Mouse (Mus musculus) lung, postnatal 0 days (tissue): ENCODE measurements around the gene Dpysl4. TPM values are rescaled to one million over a fixed set of nuclear protein-coding genes. Genes with fewer than 3 reads are reported as not detected.

Source experiments
- ATAC-seq: fragments of 200-750 bp; cut with Nextera tagmentation; 2 replicates; pipeline ENCODE4 v1.8.0; 2017; ENCODE audit warnings: moderate library complexity
- DNase-seq: peaks from one replicate; pipeline ENCODE4 v3.0.0-alpha.2; 2016; ENCODE audit warnings: low spot score
- H3K27ac ChIP-seq: fragments of 300-500 bp; sonication (generic); 2 replicates; pipeline ENCODE4 v1.5.1; 2014; ENCODE audit warnings: antibody characterized with exemption, mild to moderate bottlenecking, low read length, mixed read lengths
- H3K27me3 ChIP-seq: fragments of 300-500 bp; sonication (generic); replicated peaks from 2 replicates; pipeline ENCODE4 v1.6.1; 2014; ENCODE audit warnings: low read length, mixed read lengths; ENCODE audit not compliant: insufficient read depth
- H3K36me3 ChIP-seq: fragments of 300-500 bp; sonication (generic); 2 replicates; pipeline ENCODE4 v1.6.1; 2014; ENCODE audit warnings: low read length, mixed read lengths; ENCODE audit not compliant: insufficient read depth
- H3K4me1 ChIP-seq: fragments of 300-500 bp; sonication (generic); 2 replicates; pipeline ENCODE4 v1.6.1; 2014; ENCODE audit warnings: antibody characterized with exemption, low read depth, low read length, mixed read lengths; ENCODE audit not compliant: insufficient read depth
- H3K4me2 ChIP-seq: fragments of 300-500 bp; sonication (generic); replicated peaks from 2 replicates; pipeline ENCODE4 v1.6.1; 2014; ENCODE audit warnings: low read depth, mild to moderate bottlenecking, low read length, moderate library complexity, mixed read lengths
- H3K4me3 ChIP-seq: fragments of 300-500 bp; sonication (generic); 2 replicates; pipeline ENCODE4 v1.5.1; 2014; ENCODE audit warnings: low read depth, low read length
- H3K9ac ChIP-seq: fragments of 300-500 bp; sonication (generic); replicated peaks from 2 replicates; pipeline ENCODE4 v1.6.1; 2014; ENCODE audit warnings: low read depth, mild to moderate bottlenecking
- H3K9me3 ChIP-seq: fragments of 300-500 bp; sonication (generic); 2 replicates; pipeline ENCODE4 v1.6.1; 2016; ENCODE audit warnings: low read length, mixed read lengths
- CTCF ChIP-seq: IDR thresholded peaks from 2 replicates; pipeline ENCODE4 v1.5.1; 2016; ENCODE audit warnings: antibody characterized with exemption, mild to moderate bottlenecking
- EP300 ChIP-seq: IDR thresholded peaks from 2 replicates; pipeline ENCODE4 v1.6.1; 2016; ENCODE audit warnings: antibody characterized with exemption, mild to moderate bottlenecking, control low read depth
- WGBS: fragments of 180-500 bp; shearing (Covaris S2); extraction: QIAGEN DNeasy Blood & Tissue Kit; methylation state at CpG from one replicate; pipeline ENCODE4 v1.1.7; 2014; 5-methylcytosine and 5-hydroxymethylcytosine counted together
- polyA plus RNA-seq: library from polyadenylated mRNA; unstranded; fragments of >200 nt; fragmentation: Nextera tagmentation; extraction: Ambion mirVana; gene quantifications from 2 replicates; pipeline ENCODE4 v1.2.1, GENCODE M21; 2015

Gene Dpysl4
- polyA plus RNA-seq, 1 experiment from 2014 or later: 0.54 TPM

- H3K36me3 ChIP-seq: no peaks in the 10 kb centered on the region
- H3K9ac ChIP-seq: no peak overlapping the region
- no peak overlapping the region for H3K4me3 ChIP-seq
- H3K4me2 ChIP-seq: no peak overlapping the region
- no peaks in the 10 kb centered on the region for H3K9me3 ChIP-seq
- DNase-seq (no peak), ATAC-seq (no peak)
- H3K27me3 ChIP-seq: no peaks in the 10 kb centered on the region
- H3K27ac ChIP-seq: no peak overlapping the region
- TF ChIP-seq EP300 (no peak), CTCF (no peak)
- 63% methylated on average over 4 of the region's 4 CpGs for WGBS
- no peaks in the 10 kb centered on the region for H3K4me1 ChIP-seq
These were observed 40.1 kb downstream of the Dpysl4 start for GRCm38 (mm10) chr7:139125881-139126280.

GRCm38 (mm10) chr7:139126549-139126948 lies 40.7 kb downstream of the Dpysl4 start:
- Histone ChIP-seq H3K27me3 (no peaks in the 10 kb centered on the region), H3K4me3 (no peak overlapping the region), H3K4me1 (no peaks in the 10 kb centered on the region), H3K4me2 (no peak overlapping the region), H3K36me3 (no peaks in the 10 kb centered on the region), H3K9me3 (no peaks in the 10 kb centered on the region), H3K9ac (no peak overlapping the region), H3K27ac (no peak overlapping the region)
- TF ChIP-seq CTCF (no peak), EP300 (no peak)
- ATAC-seq: no peak
- no peak for DNase-seq
- 62% methylated on average over 7 of the region's 7 CpGs for WGBS

- WGBS: 61% methylated on average over 4 of the region's 4 CpGs
- DNase-seq (no peak), ATAC-seq (no peak)
- Histone ChIP-seq H3K4me2 (no peak overlapping the region), H3K9me3 (no peaks in the 10 kb centered on the region), H3K36me3 (no peaks in the 10 kb centered on the region), H3K4me3 (no peak overlapping the region), H3K27me3 (no peaks in the 10 kb centered on the region), H3K9ac (no peak overlapping the region), H3K27ac (no peak overlapping the region), H3K4me1 (no peaks in the 10 kb centered on the region)
- no peak for TF ChIP-seq CTCF
- no peak for TF ChIP-seq EP300
These were observed 43.2 kb downstream of the Dpysl4 start for GRCm38 (mm10) chr7:139128994-139129393.

- WGBS: 53% methylated on average over 6 of the region's 6 CpGs
- no peak overlapping the region for H3K4me2 ChIP-seq
- no peak overlapping the region for H3K4me3 ChIP-seq
- H3K9ac ChIP-seq: no peak overlapping the region
- no peaks in the 10 kb centered on the region for H3K4me1 ChIP-seq
- TF ChIP-seq CTCF: no peak
- TF ChIP-seq EP300: no peak
- no peaks in the 10 kb centered on the region for H3K9me3 ChIP-seq
- no peaks in the 10 kb centered on the region for H3K27me3 ChIP-seq
- no peak for DNase-seq
- no peaks in the 10 kb centered on the region for H3K36me3 ChIP-seq
- no peak overlapping the region for H3K27ac ChIP-seq
- ATAC-seq: no peak
These were observed 44.6 kb downstream of the Dpysl4 start for GRCm38 (mm10) chr7:139130361-139130760.

- H3K9ac ChIP-seq: no peak overlapping the region
- no peaks in the 10 kb centered on the region for H3K4me1 ChIP-seq
- H3K4me2 ChIP-seq: no peak overlapping the region
- H3K9me3 ChIP-seq: no peaks in the 10 kb centered on the region
- WGBS: 45% methylated on average over 8 of the region's 8 CpGs
- DNase-seq: peak; percentile 31
- H3K27ac ChIP-seq: no peak overlapping the region
- no peak for TF ChIP-seq EP300
- no peak for TF ChIP-seq CTCF
- no peaks in the 10 kb centered on the region for H3K27me3 ChIP-seq
- H3K36me3 ChIP-seq: no peaks in the 10 kb centered on the region
- no peak overlapping the region for H3K4me3 ChIP-seq
- ATAC-seq: no peak
These were observed 45.7 kb downstream of the Dpysl4 start for GRCm38 (mm10) chr7:139131538-139131937.

GRCm38 (mm10) chr7:139133446-139133845 lies 47.6 kb downstream of the Dpysl4 start:
- no peak overlapping the region for H3K4me3 ChIP-seq
- no peak overlapping the region for H3K27ac ChIP-seq
- H3K36me3 ChIP-seq: no peaks in the 10 kb centered on the region
- no peaks in the 10 kb centered on the region for H3K27me3 ChIP-seq
- ATAC-seq (no peak), DNase-seq (no peak)
- H3K4me2 ChIP-seq: no peak overlapping the region
- H3K9ac ChIP-seq: no peak overlapping the region
- TF ChIP-seq CTCF (no peak), EP300 (no peak)
- no peaks in the 10 kb centered on the region for H3K4me1 ChIP-seq
- H3K9me3 ChIP-seq: no peaks in the 10 kb centered on the region
- 55% methylated on average over 3 of the region's 3 CpGs for WGBS

- no peaks in the 10 kb centered on the region for H3K9me3 ChIP-seq
- no peaks in the 10 kb centered on the region for H3K36me3 ChIP-seq
- H3K9ac ChIP-seq: no peak overlapping the region
- no peak overlapping the region for H3K4me2 ChIP-seq
- ATAC-seq (no peak), DNase-seq (no peak)
- 70% methylated on average over 5 of the region's 5 CpGs for WGBS
- H3K27me3 ChIP-seq: no peaks in the 10 kb centered on the region
- H3K27ac ChIP-seq: no peak overlapping the region
- no peak overlapping the region for H3K4me3 ChIP-seq
- TF ChIP-seq CTCF (no peak), EP300 (no peak)
- H3K4me1 ChIP-seq: no peaks in the 10 kb centered on the region
These were observed 49.4 kb downstream of the Dpysl4 start for GRCm38 (mm10) chr7:139135236-139135635.
